Mouse (Mus musculus) embryo, embryonic 11 days (tissue): ENCODE data around the gene Rsph3b.
"Not testable (repeated sequence)": the region's sequence is repeated elsewhere in the genome, so short reads cannot be mapped to it uniquely, and the experiment has no call there.

ENCODE experiments used
- DNase-seq: peaks from one replicate; pipeline ENCODE4 v3.0.0-alpha.2; 2015

Rsph3b gene

GRCm38 (mm10) chr17:6947984-6948768, at the start of gene Rsph3b:
Rsph3b (minus strand) TSS chr17:6948682.
- DNase-seq: peak; percentile 93

GRCm38 (mm10) chr17:6997778-6998490, 49.5 kb upstream of the Rsph3b start:
- DNase-seq: not testable (repeated sequence)

GRCm38 (mm10) chr17:6996826-6997225, 48.3 kb upstream of the Rsph3b start:
- DNase-seq: not testable (repeated sequence)

- DNase-seq: not testable (repeated sequence)
Measured at GRCm38 (mm10) chr17:6995504-6995903, 47.0 kb upstream of the Rsph3b start.

GRCm38 (mm10) chr17:6986118-6986517, 37.6 kb upstream of the Rsph3b start:
- DNase-seq: not testable (repeated sequence)

GRCm38 (mm10) chr17:6980144-6980543, 31.7 kb upstream of the Rsph3b start:
- DNase-seq: not testable (repeated sequence)

- peak; percentile 11 for DNase-seq
Measured at GRCm38 (mm10) chr17:6979380-6979779, 30.9 kb upstream of the Rsph3b start.

- DNase-seq: peak; percentile 39
Measured at GRCm38 (mm10) chr17:6978287-6979248, 30.1 kb upstream of the Rsph3b start, which contains the start of gene Gm49721. Gm49721 (plus strand) TSS chr17:6978904.

GRCm38 (mm10) chr17:6974985-6975384, 26.5 kb upstream of the Rsph3b start:
- not testable (repeated sequence) for DNase-seq

- DNase-seq: not testable (repeated sequence)
Measured at GRCm38 (mm10) chr17:6972836-6973396, 24.4 kb upstream of the Rsph3b start.

- not testable (repeated sequence) for DNase-seq
Measured at GRCm38 (mm10) chr17:6971238-6971637, 22.8 kb upstream of the Rsph3b start.

GRCm38 (mm10) chr17:6970334-6970733, 21.9 kb upstream of the Rsph3b start, which contains the start of gene Rnaset2b:
Rnaset2b (plus strand) TSS chr17:6970634.
- DNase-seq: not testable (repeated sequence)

- not testable (repeated sequence) for DNase-seq
Measured at GRCm38 (mm10) chr17:6967673-6968072, 19.2 kb upstream of the Rsph3b start.

GRCm38 (mm10) chr17:6965364-6965763, 16.9 kb upstream of the Rsph3b start:
- peak; percentile 28 for DNase-seq

GRCm38 (mm10) chr17:6962936-6963335, 14.5 kb upstream of the Rsph3b start:
- not testable (repeated sequence) for DNase-seq

- not testable (repeated sequence) for DNase-seq
Measured at GRCm38 (mm10) chr17:6962339-6962738, 13.9 kb upstream of the Rsph3b start.

GRCm38 (mm10) chr17:6961181-6962000, 12.9 kb upstream of the Rsph3b start:
- peak; percentile 10 for DNase-seq

- DNase-seq: peak; percentile 10
Measured at GRCm38 (mm10) chr17:6960776-6961175, 12.3 kb upstream of the Rsph3b start, which contains the start of gene Tagap1. Tagap1 (minus strand) TSS chr17:6961156.

- not testable (repeated sequence) for DNase-seq
Measured at GRCm38 (mm10) chr17:6960349-6960748, 11.9 kb upstream of the Rsph3b start.

GRCm38 (mm10) chr17:6959543-6960259, 11.2 kb upstream of the Rsph3b start:
- not testable (repeated sequence) for DNase-seq
